Mouse (Mus musculus): ENCODE results near the gene Prl3b1. TPM values are rescaled to one million over a fixed set of nuclear protein-coding genes. Genes with fewer than 3 reads are reported as not detected.

Prl3b1 gene
- polyA plus RNA-seq (2015; fragmentation: Illumina TruSeq; extraction: RNeasy Lipid Tissue Mini Kit (QIAGEN cat#74804); ENCODE audit: low read depth, low replicate concordance) = not detected

GRCm38 (mm10) chr13:27241547-27241946 lies at the start of gene Prl3b1:
TSS of gene Prl3b1 (plus strand) at chr13:27241847.

DNA sequence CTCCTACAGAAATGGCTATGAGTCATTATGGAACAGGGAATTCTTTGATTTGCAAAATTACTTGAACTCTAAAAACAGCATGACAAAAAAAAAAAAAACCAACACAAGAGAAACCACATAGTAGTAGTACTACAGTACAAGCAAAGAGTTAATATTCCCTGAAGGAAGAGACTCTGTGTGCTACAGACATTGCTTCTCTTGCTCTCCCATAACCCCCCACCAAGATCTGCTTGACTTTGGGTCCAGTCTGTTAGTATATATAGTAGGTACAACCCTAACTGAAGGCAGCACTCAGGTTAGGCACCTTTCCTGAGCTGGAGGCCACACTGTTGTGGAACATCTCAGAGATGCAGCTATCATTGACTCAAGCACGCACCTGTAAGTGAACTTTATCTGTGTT lies 45.3 kb upstream of the Prl3b1 start, which contains the start of gene Prl3c1:
Gene Prl3c1, plus strand, starts transcription at position 301 of the 400 bp plus-strand sequence.

GRCm38 (mm10) chr13:27259136-27259535 lies 17.5 kb downstream of the Prl3b1 start, which contains the start of gene Prl3a1:
TSS of gene Prl3a1 (plus strand) at chr13:27259436.

Other genes with a start within 250 kb of the Prl3b1 start
- not detected for gene Prl, start 184.3 kb upstream of the Prl3b1 start, polyA plus RNA-seq (2015; fragmentation: Illumina TruSeq; extraction: RNeasy Lipid Tissue Mini Kit (QIAGEN cat#74804); ENCODE audit: low read depth, low replicate concordance)
- not detected for gene Prl3d1, start 147.7 kb upstream of the Prl3b1 start, polyA plus RNA-seq (2015; fragmentation: Illumina TruSeq; extraction: RNeasy Lipid Tissue Mini Kit (QIAGEN cat#74804); ENCODE audit: low read depth, low replicate concordance)
- not detected for gene Prl3d2, start 120.1 kb upstream of the Prl3b1 start, polyA plus RNA-seq (2015; fragmentation: Illumina TruSeq; extraction: RNeasy Lipid Tissue Mini Kit (QIAGEN cat#74804); ENCODE audit: low read depth, low replicate concordance)
- gene Prl3d3, start 85.1 kb upstream of the Prl3b1 start, polyA plus RNA-seq (2015; fragmentation: Illumina TruSeq; extraction: RNeasy Lipid Tissue Mini Kit (QIAGEN cat#74804); ENCODE audit: low read depth, low replicate concordance) = not detected
- not detected for gene Prl3c1, start 45.2 kb upstream of the Prl3b1 start, polyA plus RNA-seq (2015; fragmentation: Illumina TruSeq; extraction: RNeasy Lipid Tissue Mini Kit (QIAGEN cat#74804); ENCODE audit: low read depth, low replicate concordance)
- not detected for gene Prl3a1, start 17.6 kb downstream of the Prl3b1 start, polyA plus RNA-seq (2015; fragmentation: Illumina TruSeq; extraction: RNeasy Lipid Tissue Mini Kit (QIAGEN cat#74804); ENCODE audit: low read depth, low replicate concordance)
- not detected for gene Prl6a1, start 70.8 kb downstream of the Prl3b1 start, polyA plus RNA-seq (2015; fragmentation: Illumina TruSeq; extraction: RNeasy Lipid Tissue Mini Kit (QIAGEN cat#74804); ENCODE audit: low read depth, low replicate concordance)
- not detected for gene Prl8a2, start 103.8 kb downstream of the Prl3b1 start, polyA plus RNA-seq (2015; fragmentation: Illumina TruSeq; extraction: RNeasy Lipid Tissue Mini Kit (QIAGEN cat#74804); ENCODE audit: low read depth, low replicate concordance)
- not detected for gene Prl2b1, start 149.0 kb downstream of the Prl3b1 start, polyA plus RNA-seq (2015; fragmentation: Illumina TruSeq; extraction: RNeasy Lipid Tissue Mini Kit (QIAGEN cat#74804); ENCODE audit: low read depth, low replicate concordance)
- gene Prl8a6, start 196.8 kb downstream of the Prl3b1 start, polyA plus RNA-seq (2015; fragmentation: Illumina TruSeq; extraction: RNeasy Lipid Tissue Mini Kit (QIAGEN cat#74804); ENCODE audit: low read depth, low replicate concordance) = not detected

Data from brain, adult 10 weeks (tissue).